Mouse (Mus musculus): ENCODE results near the gene Decr2. TPM values are rescaled to one million over a fixed set of nuclear protein-coding genes. Genes with fewer than 3 reads are reported as not detected.

The Decr2 gene
- polyA plus RNA-seq, 1 experiment from 2014 or later, result 44.8 TPM

- H3K36me3 ChIP-seq (ENCODE audit: insufficient read depth, low read length), result no peaks in the 10 kb centered on the region; the same call in none of the 2 replicates
- H3K4me1 ChIP-seq (replicated peaks; ENCODE audit: insufficient read depth, low read length), result no peaks in the 10 kb centered on the region
- no peaks in the 10 kb centered on the region for H3K9me3 ChIP-seq (replicated peaks; ENCODE audit: low read length)
- no peak overlapping the region for H3K4me2 ChIP-seq (ENCODE audit: low read length)
- H3K9ac ChIP-seq (ENCODE audit: low read depth, low read length), result no peak overlapping the region
- ATAC-seq (replicated peaks; ENCODE audit: low FRiP score, low read depth), result no peak
- H3K27ac ChIP-seq, result no peak overlapping the region
- no peaks in the 10 kb centered on the region for H3K27me3 ChIP-seq (ENCODE audit: insufficient read depth, low read length)
- TF ChIP-seq CTCF (IDR thresholded peaks at IDR 0.05; ENCODE audit: low read depth), result no peak
- 77% methylated on average over 6 of the region's 6 CpGs for WGBS
- DNase-seq (ENCODE audit: low spot score), result no peak
- H3K4me3 ChIP-seq (replicated peaks; ENCODE audit: low read depth, low read length), result no peak overlapping the region
Observed at GRCm38 (mm10) chr17:26032037-26032436, 58.1 kb downstream of the Decr2 start.

DNA sequence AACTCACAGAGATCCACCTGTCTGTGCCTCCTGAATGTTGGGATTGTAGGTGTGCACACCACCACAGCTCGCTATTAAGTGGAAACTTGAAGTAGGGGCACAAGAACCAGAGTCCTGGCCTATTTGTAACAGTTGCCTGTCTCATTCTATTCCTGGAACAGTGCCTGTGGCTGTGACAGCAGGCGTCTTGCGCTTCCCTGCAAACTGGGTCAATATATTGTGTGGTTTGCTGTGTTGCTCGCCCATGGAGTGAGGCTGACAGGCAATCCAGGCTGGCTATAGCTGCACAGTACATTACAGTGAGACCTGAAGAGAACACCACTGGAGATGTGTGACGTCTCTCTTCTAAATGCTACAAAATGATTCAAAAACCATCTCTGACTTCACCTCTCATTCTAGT lies 58.6 kb downstream of the Decr2 start:
- no peak for DNase-seq (ENCODE audit: low spot score)
- no peaks in the 10 kb centered on the region for H3K27me3 ChIP-seq (ENCODE audit: insufficient read depth, low read length)
- 89% methylated on average over 5 of the region's 5 CpGs for WGBS
- no peak for ATAC-seq (replicated peaks; ENCODE audit: low FRiP score, low read depth)
- H3K4me2 ChIP-seq (ENCODE audit: low read length), result no peak overlapping the region
- no peak overlapping the region for H3K9ac ChIP-seq (ENCODE audit: low read depth, low read length)
- no peaks in the 10 kb centered on the region; the same call in none of the 2 replicates for H3K36me3 ChIP-seq (ENCODE audit: insufficient read depth, low read length)
- TF ChIP-seq CTCF (IDR thresholded peaks at IDR 0.05; ENCODE audit: low read depth), result no peak
- H3K9me3 ChIP-seq (replicated peaks; ENCODE audit: low read length), result no peaks in the 10 kb centered on the region
- H3K27ac ChIP-seq, result no peak overlapping the region
- no peak overlapping the region for H3K4me3 ChIP-seq (replicated peaks; ENCODE audit: low read depth, low read length)
- no peaks in the 10 kb centered on the region for H3K4me1 ChIP-seq (replicated peaks; ENCODE audit: insufficient read depth, low read length)

Other genes with a start within 250 kb of the Decr2 start
- gene Gm20683, start 248.6 kb downstream of the Decr2 start, polyA plus RNA-seq (2015; fragmentation: Nextera tagmentation; extraction: Ambion mirVana), result 2.7 and 2.8 TPM in 2 replicates
- gene Rhot2, start 245.5 kb downstream of the Decr2 start, polyA plus RNA-seq (2015; fragmentation: Nextera tagmentation; extraction: Ambion mirVana), result 21.1 and 22.4 TPM in 2 replicates
- 10.6 and 10.7 TPM in 2 replicates for gene Wdr90, start 228.8 kb downstream of the Decr2 start, polyA plus RNA-seq (2015; fragmentation: Nextera tagmentation; extraction: Ambion mirVana)
- 128 and 138 TPM in 2 replicates for gene Mcrip2, start 221.6 kb downstream of the Decr2 start, polyA plus RNA-seq (2015; fragmentation: Nextera tagmentation; extraction: Ambion mirVana)
- 106 and 119 TPM in 2 replicates for gene Mettl26, start 215.3 kb downstream of the Decr2 start, polyA plus RNA-seq (2015; fragmentation: Nextera tagmentation; extraction: Ambion mirVana)
- 0.38 and 0.51 TPM in 2 replicates for gene Wfikkn1, start 209.5 kb downstream of the Decr2 start, polyA plus RNA-seq (2015; fragmentation: Nextera tagmentation; extraction: Ambion mirVana)
- gene Rab40c, start 170.6 kb downstream of the Decr2 start, polyA plus RNA-seq (2015; fragmentation: Nextera tagmentation; extraction: Ambion mirVana), result 20.4 and 22.1 TPM in 2 replicates
- gene Pigq, start 145.4 kb downstream of the Decr2 start, polyA plus RNA-seq (2015; fragmentation: Nextera tagmentation; extraction: Ambion mirVana), result 69.5 and 70.2 TPM in 2 replicates
- gene Nhlrc4, start 145.4 kb downstream of the Decr2 start, polyA plus RNA-seq (2015; fragmentation: Nextera tagmentation; extraction: Ambion mirVana), result 1.1 and 2.5 TPM in 2 replicates
- 6.8 and 7.2 TPM in 2 replicates for gene A930017K11Rik, start 137.8 kb downstream of the Decr2 start, polyA plus RNA-seq (2015; fragmentation: Nextera tagmentation; extraction: Ambion mirVana)
- 17.0 and 19.8 TPM in 2 replicates for gene Capn15, start 104.5 kb downstream of the Decr2 start, polyA plus RNA-seq (2015; fragmentation: Nextera tagmentation; extraction: Ambion mirVana)
- gene Rab11fip3, start 20.8 kb downstream of the Decr2 start, polyA plus RNA-seq (2015; fragmentation: Nextera tagmentation; extraction: Ambion mirVana), result 35.3 and 40.2 TPM in 2 replicates
- gene Nme4, start 5.3 kb upstream of the Decr2 start, polyA plus RNA-seq (2015; fragmentation: Nextera tagmentation; extraction: Ambion mirVana), result 56.1 and 57.6 TPM in 2 replicates
- gene Tmem8, start 23.0 kb upstream of the Decr2 start, polyA plus RNA-seq (2015; fragmentation: Nextera tagmentation; extraction: Ambion mirVana), result 13.0 and 14.0 TPM in 2 replicates
- 175 and 192 TPM in 2 replicates for gene Mrpl28, start 33.2 kb upstream of the Decr2 start, polyA plus RNA-seq (2015; fragmentation: Nextera tagmentation; extraction: Ambion mirVana)
- gene Axin1, start 48.4 kb upstream of the Decr2 start, polyA plus RNA-seq (2015; fragmentation: Nextera tagmentation; extraction: Ambion mirVana), result 11.1 and 19.4 TPM in 2 replicates
- gene Pdia2, start 108.8 kb upstream of the Decr2 start, polyA plus RNA-seq (2015; fragmentation: Nextera tagmentation; extraction: Ambion mirVana), result 1.9 and 2.0 TPM in 2 replicates
- 9.1 and 11.1 TPM in 2 replicates for gene Rgs11, start 112.6 kb upstream of the Decr2 start, polyA plus RNA-seq (2015; fragmentation: Nextera tagmentation; extraction: Ambion mirVana)
- gene Arhgdig, start 117.4 kb upstream of the Decr2 start, polyA plus RNA-seq (2015; fragmentation: Nextera tagmentation; extraction: Ambion mirVana), result 16.8 and 22.4 TPM in 2 replicates
- 81.6 and 85.6 TPM in 2 replicates for gene Fam234a, start 153.9 kb upstream of the Decr2 start, polyA plus RNA-seq (2015; fragmentation: Nextera tagmentation; extraction: Ambion mirVana)
- gene Luc7l, start 162.6 kb upstream of the Decr2 start, polyA plus RNA-seq (2015; fragmentation: Nextera tagmentation; extraction: Ambion mirVana), result 71.3 and 75.7 TPM in 2 replicates